Mouse (Mus musculus): ENCODE measurements around the gene Tmem238l.

GRCm38 (mm10) chr11:66992150-66992549, 35.7 kb downstream of the Tmem238l start:
- TF ChIP-seq USF1 (IDR thresholded peaks at IDR 0.05; ENCODE audit: low read depth) (no peak), CTCF (IDR thresholded peaks at IDR 0.05; ENCODE audit: control insufficient read depth, insufficient read depth, insufficient read length) (no peak), MAX (IDR thresholded peaks at IDR 0.05) (no peak), FOSL1 (IDR thresholded peaks at IDR 0.05; ENCODE audit: insufficient read depth, low read length, poor library complexity, severe bottlenecking) (no peak), MYOD1 (IDR thresholded peaks at IDR 0.05; ENCODE audit: control insufficient read depth, insufficient read length, low read depth) (peak; percentile 65)

Data from C2C12 (cell line).